Mouse (Mus musculus): ENCODE results near the gene Cyfip2.
A peak's percentile ranks its signal among the peaks of the same experiment; 100 is the strongest.

GRCm38 (mm10) chr11:46251994-46252393, 60.7 kb downstream of the Cyfip2 start:
- TF ChIP-seq POLR2A (IDR thresholded peaks at IDR 0.05; ENCODE audit: extremely low read depth, insufficient read depth, low read length) = no peak
- peak; percentile 91 for TF ChIP-seq CTCF (IDR thresholded peaks at IDR 0.05; ENCODE audit: extremely low read depth, insufficient read depth, low read length)
